Mouse (Mus musculus): ENCODE results near the gene Slc3a2. TPM values are rescaled to one million over a fixed set of nuclear protein-coding genes. Genes with fewer than 3 reads are reported as not detected.

Gene Slc3a2
- polyA plus RNA-seq, 1 experiment = 200 TPM

GRCm38 (mm10) chr19:8712870-8713305 is 10.3 kb downstream of the Slc3a2 start:
- peak overlapping the region; percentile 93 for H3K27ac ChIP-seq (ENCODE audit: insufficient read depth, low read length)
- H3K4me1 ChIP-seq (ENCODE audit: control insufficient read depth, insufficient read depth, low read length) = peaks cover 10% of the 10 kb centered on the region; the same call in 1 of the 2 replicates
- TF ChIP-seq CTCF (IDR thresholded peaks at IDR 0.05; ENCODE audit: extremely low read depth, insufficient read depth, low read length) (no peak), POLR2A (IDR thresholded peaks at IDR 0.05; ENCODE audit: extremely low read depth, insufficient read depth, low read length) (0 out of 2 replicates have a peak, but pooled peaks have one; percentile 17)
- peak overlapping the region; percentile 97 for H3K4me3 ChIP-seq (ENCODE audit: insufficient read depth, low read length)

- H3K4me3 ChIP-seq (ENCODE audit: insufficient read depth, low read length) = peak overlapping the region; percentile 97
- TF ChIP-seq CTCF (IDR thresholded peaks at IDR 0.05; ENCODE audit: extremely low read depth, insufficient read depth, low read length) (no peak), POLR2A (IDR thresholded peaks at IDR 0.05; ENCODE audit: extremely low read depth, insufficient read depth, low read length) (no peak)
- H3K4me1 ChIP-seq (ENCODE audit: control insufficient read depth, insufficient read depth, low read length) = peaks cover 10% of the 10 kb centered on the region; the same call in 1 of the 2 replicates
- peak overlapping the region; percentile 4 for H3K27ac ChIP-seq (ENCODE audit: insufficient read depth, low read length)
These were observed 11.0 kb downstream of the Slc3a2 start for GRCm38 (mm10) chr19:8711949-8712869.

- Histone ChIP-seq H3K4me1 (ENCODE audit: control insufficient read depth, insufficient read depth, low read length) (peaks cover 10% of the 10 kb centered on the region; the same call in 1 of the 2 replicates), H3K4me3 (ENCODE audit: insufficient read depth, low read length) (peak overlapping the region; percentile 97; the same call in 1 of the 2 replicates), H3K27ac (ENCODE audit: insufficient read depth, low read length) (0 out of 2 replicates have a peak overlapping the region, but pooled peaks have one; percentile 4)
- no peak for TF ChIP-seq POLR2A (IDR thresholded peaks at IDR 0.05; ENCODE audit: extremely low read depth, insufficient read depth, low read length)
- no peak for TF ChIP-seq CTCF (IDR thresholded peaks at IDR 0.05; ENCODE audit: extremely low read depth, insufficient read depth, low read length)
These were observed 11.7 kb downstream of the Slc3a2 start for GRCm38 (mm10) chr19:8711506-8711905.

GRCm38 (mm10) chr19:8710057-8710456 is 13.1 kb downstream of the Slc3a2 start:
- no peak for TF ChIP-seq POLR2A (IDR thresholded peaks at IDR 0.05; ENCODE audit: extremely low read depth, insufficient read depth, low read length)
- TF ChIP-seq CTCF (IDR thresholded peaks at IDR 0.05; ENCODE audit: extremely low read depth, insufficient read depth, low read length) = no peak
- Histone ChIP-seq H3K4me3 (ENCODE audit: insufficient read depth, low read length) (no peak overlapping the region), H3K4me1 (ENCODE audit: control insufficient read depth, insufficient read depth, low read length) (peaks cover 10% of the 10 kb centered on the region; the same call in 1 of the 2 replicates), H3K27ac (ENCODE audit: insufficient read depth, low read length) (0 out of 2 replicates have a peak overlapping the region, but pooled peaks have one; percentile 23)

- no peak for TF ChIP-seq CTCF (IDR thresholded peaks at IDR 0.05; ENCODE audit: extremely low read depth, insufficient read depth, low read length)
- no peak for TF ChIP-seq POLR2A (IDR thresholded peaks at IDR 0.05; ENCODE audit: extremely low read depth, insufficient read depth, low read length)
- Histone ChIP-seq H3K27ac (ENCODE audit: insufficient read depth, low read length) (no peak overlapping the region), H3K4me1 (ENCODE audit: control insufficient read depth, insufficient read depth, low read length) (peaks cover 8% of the 10 kb centered on the region; the same call in 1 of the 2 replicates), H3K4me3 (ENCODE audit: insufficient read depth, low read length) (no peak overlapping the region)
These were observed 14.2 kb downstream of the Slc3a2 start for GRCm38 (mm10) chr19:8708954-8709353.

- Histone ChIP-seq H3K4me3 (ENCODE audit: insufficient read depth, low read length) (no peak overlapping the region), H3K27ac (ENCODE audit: insufficient read depth, low read length) (no peak overlapping the region), H3K4me1 (ENCODE audit: control insufficient read depth, insufficient read depth, low read length) (peaks cover 6% of the 10 kb centered on the region; the same call in 1 of the 2 replicates)
- TF ChIP-seq POLR2A (IDR thresholded peaks at IDR 0.05; ENCODE audit: extremely low read depth, insufficient read depth, low read length) = no peak
- no peak for TF ChIP-seq CTCF (IDR thresholded peaks at IDR 0.05; ENCODE audit: extremely low read depth, insufficient read depth, low read length)
These were observed 16.2 kb downstream of the Slc3a2 start for GRCm38 (mm10) chr19:8706930-8707329.

- Histone ChIP-seq H3K27ac (ENCODE audit: insufficient read depth, low read length) (no peak overlapping the region), H3K4me3 (ENCODE audit: insufficient read depth, low read length) (no peak overlapping the region), H3K4me1 (ENCODE audit: control insufficient read depth, insufficient read depth, low read length) (peaks cover 2% of the 10 kb centered on the region; the same call in 1 of the 2 replicates)
- TF ChIP-seq POLR2A (IDR thresholded peaks at IDR 0.05; ENCODE audit: extremely low read depth, insufficient read depth, low read length) (no peak), CTCF (IDR thresholded peaks at IDR 0.05; ENCODE audit: extremely low read depth, insufficient read depth, low read length) (no peak)
These were observed 17.0 kb downstream of the Slc3a2 start for GRCm38 (mm10) chr19:8706132-8706667.

- Histone ChIP-seq H3K4me1 (ENCODE audit: control insufficient read depth, insufficient read depth, low read length) (no peaks in the 10 kb centered on the region), H3K4me3 (ENCODE audit: insufficient read depth, low read length) (no peak overlapping the region), H3K27ac (ENCODE audit: insufficient read depth, low read length) (no peak overlapping the region)
- TF ChIP-seq CTCF (IDR thresholded peaks at IDR 0.05; ENCODE audit: extremely low read depth, insufficient read depth, low read length) = no peak
- no peak for TF ChIP-seq POLR2A (IDR thresholded peaks at IDR 0.05; ENCODE audit: extremely low read depth, insufficient read depth, low read length)
These were observed 18.0 kb downstream of the Slc3a2 start for GRCm38 (mm10) chr19:8705026-8705708.

GRCm38 (mm10) chr19:8703571-8703970 is 19.6 kb downstream of the Slc3a2 start:
- Histone ChIP-seq H3K4me3 (ENCODE audit: insufficient read depth, low read length) (no peak overlapping the region), H3K4me1 (ENCODE audit: control insufficient read depth, insufficient read depth, low read length) (no peaks in the 10 kb centered on the region), H3K27ac (ENCODE audit: insufficient read depth, low read length) (no peak overlapping the region)
- TF ChIP-seq CTCF (IDR thresholded peaks at IDR 0.05; ENCODE audit: extremely low read depth, insufficient read depth, low read length) (no peak), POLR2A (IDR thresholded peaks at IDR 0.05; ENCODE audit: extremely low read depth, insufficient read depth, low read length) (no peak)
